Mouse (Mus musculus) kidney, postnatal 0 days (tissue): ENCODE measurements around the gene Hrk. TPM values are rescaled to one million over a fixed set of nuclear protein-coding genes. Genes with fewer than 3 reads are reported as not detected.

ENCODE experiments used
- ATAC-seq: fragments of 200-750 bp; cut with Nextera tagmentation; replicated peaks from 2 replicates; pipeline ENCODE4 v1.8.0; 2017; ENCODE audit warnings: low read depth, moderate number of reproducible peaks, moderate TSS enrichment, moderate library complexity; ENCODE audit not compliant: low FRiP score
- DNase-seq: peaks from one replicate; pipeline ENCODE4 v3.0.0-alpha.2; 2016; ENCODE audit warnings: low spot score
- H3K27ac ChIP-seq: fragments of 300-500 bp; sonication (generic); 2 replicates; pipeline ENCODE4 v1.5.1; 2014; ENCODE audit warnings: mild to moderate bottlenecking
- H3K27me3 ChIP-seq: fragments of 300-500 bp; sonication (generic); 2 replicates; pipeline ENCODE4 v1.6.1; 2014; ENCODE audit warnings: low read length, mixed read lengths; ENCODE audit not compliant: insufficient read depth
- H3K36me3 ChIP-seq: fragments of 300-500 bp; sonication (generic); 2 replicates; pipeline ENCODE4 v1.6.1; 2014; ENCODE audit warnings: low read length, mixed read lengths; ENCODE audit not compliant: insufficient read depth
- H3K4me1 ChIP-seq: fragments of 300-500 bp; sonication (generic); replicated peaks from 2 replicates; pipeline ENCODE4 v1.6.1; 2014; ENCODE audit warnings: antibody characterized with exemption, low read length, mixed read lengths; ENCODE audit not compliant: insufficient read depth
- H3K4me2 ChIP-seq: fragments of 300-500 bp; sonication (generic); 2 replicates; pipeline ENCODE4 v1.6.1; 2014; ENCODE audit warnings: mild to moderate bottlenecking, low read length, moderate library complexity, mixed read lengths
- H3K4me3 ChIP-seq: fragments of 300-500 bp; sonication (generic); replicated peaks from 2 replicates; pipeline ENCODE4 v1.5.1; 2014; ENCODE audit warnings: low read depth, low read length
- H3K9ac ChIP-seq: fragments of 300-500 bp; sonication (generic); 2 replicates; pipeline ENCODE4 v1.6.1; 2014; ENCODE audit warnings: low read depth, low read length
- H3K9me3 ChIP-seq: fragments of 300-500 bp; sonication (generic); replicated peaks from 2 replicates; pipeline ENCODE4 v1.6.1; 2016; ENCODE audit warnings: low read length, inconsistent platforms, mixed read lengths
- CTCF ChIP-seq: IDR thresholded peaks from 2 replicates; pipeline ENCODE4 v1.5.1; 2016; ENCODE audit warnings: antibody characterized with exemption, low read depth, mild to moderate bottlenecking, moderate library complexity
- WGBS: fragments of 180-500 bp; shearing (Covaris S2); extraction: QIAGEN DNeasy Blood & Tissue Kit; methylation state at CpG from one replicate; pipeline ENCODE4 v1.1.7; 2014; 5-methylcytosine and 5-hydroxymethylcytosine counted together
- polyA plus RNA-seq: library from polyadenylated mRNA; unstranded; fragments of >200 nt; fragmentation: Nextera tagmentation; extraction: Ambion mirVana; gene quantifications from 2 replicates; pipeline ENCODE4 v1.2.1, GENCODE M21; 2015

Hrk gene
- polyA plus RNA-seq, 1 experiment from 2014 or later: 0.03 TPM

DNA sequence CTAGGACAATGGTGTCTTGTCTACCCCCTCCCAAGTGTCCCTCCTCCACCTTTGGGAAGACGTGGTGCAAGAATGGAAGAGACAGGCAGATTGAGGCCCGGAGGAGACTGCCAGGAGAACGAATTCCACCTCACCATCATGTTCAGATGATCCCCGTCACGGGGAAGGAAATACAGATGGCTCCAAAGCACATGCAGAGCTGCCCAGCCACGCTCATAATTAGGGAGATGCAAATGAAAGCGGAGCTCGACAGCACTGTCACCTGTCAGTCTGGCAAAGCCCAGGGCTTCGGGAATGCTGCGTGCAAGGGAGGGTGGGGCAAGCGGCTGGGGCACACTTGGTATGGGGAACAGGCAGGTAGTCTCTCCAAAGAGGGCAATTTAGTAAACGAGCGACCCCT lies 33.0 kb downstream of the Hrk start:
- no peak overlapping the region for H3K4me2 ChIP-seq
- ATAC-seq (no peak), DNase-seq (no peak)
- H3K27me3 ChIP-seq: no peaks in the 10 kb centered on the region
- no peak overlapping the region for H3K9ac ChIP-seq
- 76% methylated on average over 13 of the region's 13 CpGs for WGBS
- no peaks in the 10 kb centered on the region for H3K4me1 ChIP-seq
- H3K9me3 ChIP-seq: no peaks in the 10 kb centered on the region
- H3K36me3 ChIP-seq: no peaks in the 10 kb centered on the region
- TF ChIP-seq CTCF: no peak
- H3K27ac ChIP-seq: no peak overlapping the region
- H3K4me3 ChIP-seq: no peak overlapping the region

GRCm38 (mm10) chr5:118199670-118200069 lies 35.2 kb downstream of the Hrk start:
- H3K4me3 ChIP-seq: no peak overlapping the region
- 70% methylated on average over 5 of the region's 5 CpGs for WGBS
- ATAC-seq (no peak), DNase-seq (no peak)
- no peaks in the 10 kb centered on the region for H3K36me3 ChIP-seq
- H3K27ac ChIP-seq: no peak overlapping the region
- H3K9ac ChIP-seq: no peak overlapping the region
- no peak for TF ChIP-seq CTCF
- no peak overlapping the region for H3K4me2 ChIP-seq
- H3K4me1 ChIP-seq: no peaks in the 10 kb centered on the region
- no peaks in the 10 kb centered on the region for H3K27me3 ChIP-seq
- no peaks in the 10 kb centered on the region for H3K9me3 ChIP-seq

DNA sequence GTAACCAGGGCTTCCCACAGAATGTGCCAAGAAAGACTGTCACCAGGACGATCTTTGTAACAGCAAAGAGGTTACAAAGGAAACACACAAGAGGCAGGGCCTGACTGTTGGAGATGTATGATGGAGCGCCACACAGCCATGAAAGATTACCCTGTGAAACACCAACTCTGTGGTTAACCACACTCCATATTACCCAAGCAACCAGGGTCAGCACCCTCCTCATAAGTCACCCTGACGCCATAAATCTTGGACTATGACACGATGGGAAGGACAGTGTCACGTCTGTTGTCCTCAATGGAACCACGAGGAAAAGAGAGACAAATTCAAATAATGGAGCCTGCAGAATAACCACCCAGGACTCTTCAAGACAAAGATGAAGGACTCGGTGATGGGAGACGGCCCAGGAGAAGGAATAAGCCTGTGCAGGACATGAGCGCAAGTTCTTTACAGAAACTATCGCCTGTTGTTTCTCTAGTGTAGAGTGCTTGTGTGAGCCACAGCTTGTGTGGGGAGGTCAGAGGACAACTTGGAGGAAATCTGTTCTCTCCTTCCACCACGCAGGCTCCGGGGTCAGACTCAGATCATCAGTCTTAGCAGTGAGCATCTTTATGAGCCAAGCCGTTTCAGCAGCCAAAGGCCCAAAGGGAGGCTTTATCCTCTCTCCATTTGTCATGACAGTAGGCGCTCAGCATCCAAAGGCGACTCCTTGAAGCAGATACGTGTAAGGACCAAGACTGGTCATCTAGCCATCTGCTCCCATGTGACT lies 40.4 kb downstream of the Hrk start:
- ATAC-seq: no peak

DNA sequence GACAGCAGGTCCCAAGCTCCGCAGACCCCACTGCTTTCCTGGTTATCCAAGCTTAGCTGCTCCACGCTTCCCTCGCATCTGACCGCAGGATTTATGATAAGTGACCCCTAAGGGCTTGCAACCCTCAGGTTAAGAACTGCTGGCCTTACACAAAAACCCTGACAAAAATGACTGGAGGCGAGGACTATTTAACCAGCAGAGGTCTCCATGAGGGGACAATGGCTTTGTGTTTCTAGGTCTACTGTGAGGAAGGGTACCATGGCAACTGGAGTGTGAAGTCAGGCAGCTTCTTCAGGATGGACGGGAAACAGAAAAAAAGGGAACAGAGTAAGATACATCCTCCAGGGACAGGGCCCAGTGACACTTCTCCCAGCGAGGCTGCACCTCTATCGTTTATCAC lies 41.4 kb downstream of the Hrk start:
- no peak for DNase-seq
- WGBS: 64% methylated on average over 8 of the region's 8 CpGs
- no peak overlapping the region for H3K4me2 ChIP-seq
- no peak for TF ChIP-seq CTCF
- no peak overlapping the region for H3K4me3 ChIP-seq
- H3K36me3 ChIP-seq: no peaks in the 10 kb centered on the region
- ATAC-seq: no peak
- H3K9me3 ChIP-seq: no peaks in the 10 kb centered on the region
- no peak overlapping the region for H3K27ac ChIP-seq
- no peaks in the 10 kb centered on the region for H3K27me3 ChIP-seq
- H3K4me1 ChIP-seq: no peaks in the 10 kb centered on the region
- no peak overlapping the region for H3K9ac ChIP-seq

More for the DNA sequence above, 40.4 kb downstream of the Hrk start:
- no peaks in the 10 kb centered on the region for H3K9me3 ChIP-seq
- no peak overlapping the region for H3K4me2 ChIP-seq
- H3K9ac ChIP-seq: no peak overlapping the region
- TF ChIP-seq CTCF: no peak
- WGBS: 34% methylated on average over 16 of the region's 16 CpGs
- no peaks in the 10 kb centered on the region for H3K4me1 ChIP-seq
- no peaks in the 10 kb centered on the region for H3K27me3 ChIP-seq
- no peak overlapping the region for H3K27ac ChIP-seq
- H3K4me3 ChIP-seq: no peak overlapping the region
- peak; percentile 71 for DNase-seq
- H3K36me3 ChIP-seq: no peaks in the 10 kb centered on the region

GRCm38 (mm10) chr5:118214012-118214411 lies 49.6 kb downstream of the Hrk start:
- Histone ChIP-seq H3K4me2 (peak overlapping the region; percentile 64), H3K27ac (no peak overlapping the region), H3K36me3 (no peaks in the 10 kb centered on the region), H3K4me3 (peak overlapping the region; percentile 32), H3K4me1 (0 out of 2 replicates have a peak, but pooled peaks cover 3% of the 10 kb centered on the region), H3K27me3 (no peaks in the 10 kb centered on the region), H3K9me3 (no peaks in the 10 kb centered on the region), H3K9ac (peak overlapping the region; percentile 50; the same call in 1 of the 2 replicates)
- ATAC-seq (no peak), DNase-seq (no peak)
- no peak for TF ChIP-seq CTCF
- 34% methylated on average over 5 of the region's 5 CpGs for WGBS

DNA sequence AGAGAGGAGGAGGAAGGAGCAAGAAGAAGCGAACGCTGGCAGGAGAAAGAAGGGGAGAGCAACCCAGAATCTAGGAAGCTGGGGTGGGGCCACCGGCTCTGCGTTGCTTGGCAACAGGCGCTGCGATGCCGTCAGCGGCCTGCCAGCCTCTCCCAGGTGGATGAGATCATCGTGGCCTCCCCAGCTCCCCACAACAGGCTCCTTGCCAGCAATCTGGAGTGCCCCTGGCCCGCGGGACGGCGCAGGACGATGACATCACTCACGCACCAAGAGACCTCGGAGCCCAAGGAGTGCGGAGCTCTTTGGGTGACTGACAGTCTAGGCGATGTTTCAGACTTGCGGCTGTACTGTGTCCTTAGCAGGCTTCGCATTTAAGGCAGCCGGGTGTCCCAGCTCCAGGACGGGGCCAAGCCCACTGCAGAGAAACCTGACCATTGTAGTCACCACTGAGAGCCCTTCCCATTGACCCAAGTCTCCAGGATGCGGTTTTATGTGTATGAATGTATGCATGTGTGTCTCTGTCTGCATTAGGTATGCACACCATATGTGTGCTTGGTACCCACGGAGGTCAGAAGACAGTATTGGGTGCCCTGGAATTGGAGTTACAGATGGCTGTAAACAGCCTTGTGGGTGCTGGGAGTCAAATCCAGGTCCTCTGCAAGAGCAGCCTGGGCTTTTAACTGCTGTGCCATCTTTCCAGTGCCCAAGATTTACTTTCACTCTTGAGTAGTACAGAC lies 50.1 kb downstream of the Hrk start:
- Histone ChIP-seq H3K4me2 (peak overlapping the region; percentile 64), H3K4me3 (peak overlapping the region; percentile 32), H3K27me3 (no peaks in the 10 kb centered on the region), H3K27ac (no peak overlapping the region), H3K9ac (peak overlapping the region; percentile 50), H3K9me3 (no peaks in the 10 kb centered on the region), H3K4me1 (0 out of 2 replicates have a peak, but pooled peaks cover 3% of the 10 kb centered on the region), H3K36me3 (no peaks in the 10 kb centered on the region)
- DNase-seq (peak; percentile 51), ATAC-seq (peak; percentile 70)
- WGBS: 5% methylated on average over 24 of the region's 24 CpGs
- no peak for TF ChIP-seq CTCF
